Mouse (Mus musculus): ENCODE measurements at regions not wholly inside any gene's neighbourhood (a gene's known extent, or its start where the extent isn't known, plus 50 kb on each side); places are given as distances from the start of the nearest gene placed in this dataset.
"Not testable (repeated sequence)": the region's sequence is repeated elsewhere in the genome, so short reads cannot be mapped to it uniquely, and the experiment has no call there.

DNA sequence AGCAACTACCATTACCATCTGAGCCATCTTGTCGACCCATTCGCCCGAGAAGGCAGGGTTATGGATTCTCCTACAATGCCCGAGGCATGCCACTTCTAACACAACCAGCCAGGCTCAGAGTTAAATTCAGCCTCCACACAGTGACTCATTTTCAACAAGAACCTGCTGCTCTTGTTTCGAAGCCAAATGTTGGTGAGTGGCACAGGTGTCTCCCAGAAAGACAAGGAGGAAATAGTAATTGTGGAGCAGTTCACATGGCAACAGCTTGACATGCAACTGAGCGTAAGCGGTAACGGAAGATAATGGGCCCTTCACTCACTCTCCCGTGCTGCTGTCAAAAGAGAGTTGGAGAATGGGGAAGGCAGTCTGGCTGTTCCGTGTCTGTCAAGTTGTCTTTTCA, 92.9 kb upstream of the Arl4c start:
- Histone ChIP-seq H3K36me3 (ENCODE audit: control insufficient read depth, insufficient read depth, low read length) (no peaks in the 10 kb centered on the region), H3K27me3 (replicated peaks; ENCODE audit: control insufficient read depth, insufficient read depth, low read length) (no peaks in the 10 kb centered on the region), H3K4me1 (ENCODE audit: control insufficient read depth, insufficient read depth, low read length) (no peaks in the 10 kb centered on the region), H3K4me3 (ENCODE audit: insufficient read depth, low read depth, low read length) (no peak overlapping the region), H3K27ac (ENCODE audit: insufficient read depth, low read depth, low read length) (no peak overlapping the region)
- TF ChIP-seq CTCF (conservative IDR thresholded peaks at IDR 0.05; ENCODE audit: insufficient read depth, insufficient read length, low read depth, low read length) (no peak), POLR2A (IDR thresholded peaks at IDR 0.05; ENCODE audit: low read depth, low read length) (no peak)
- WGBS, result 90% methylated on average over 10 of the region's 10 CpGs
- DNase-seq, result no peak

DNA sequence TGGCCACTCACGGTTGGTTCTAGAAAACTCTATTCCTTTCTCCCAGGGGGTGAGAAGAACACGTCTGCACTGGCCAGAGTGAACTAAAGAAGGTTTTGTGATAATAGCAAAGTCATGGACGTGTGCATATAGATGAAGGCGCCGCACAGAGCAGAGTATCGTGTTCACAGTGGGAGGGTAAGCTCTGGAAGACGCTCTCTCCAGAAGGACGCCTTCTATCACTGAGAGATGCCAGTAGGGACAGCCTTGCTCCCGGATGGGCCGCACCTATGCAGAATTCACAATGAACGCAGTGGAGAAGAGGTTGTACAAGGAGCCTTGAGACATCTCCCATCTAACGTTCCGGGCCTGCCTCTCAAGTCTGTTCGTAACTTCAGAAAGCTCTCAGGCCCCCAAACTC, 96.5 kb upstream of the Arl4c start:
- no peak for TF ChIP-seq CTCF (conservative IDR thresholded peaks at IDR 0.05; ENCODE audit: insufficient read depth, insufficient read length, low read depth, low read length)
- no peak for TF ChIP-seq POLR2A (IDR thresholded peaks at IDR 0.05; ENCODE audit: low read depth, low read length)
- H3K27ac ChIP-seq (ENCODE audit: insufficient read depth, low read depth, low read length), result no peak overlapping the region
- 94% methylated on average over 14 of the region's 14 CpGs for WGBS

DNA sequence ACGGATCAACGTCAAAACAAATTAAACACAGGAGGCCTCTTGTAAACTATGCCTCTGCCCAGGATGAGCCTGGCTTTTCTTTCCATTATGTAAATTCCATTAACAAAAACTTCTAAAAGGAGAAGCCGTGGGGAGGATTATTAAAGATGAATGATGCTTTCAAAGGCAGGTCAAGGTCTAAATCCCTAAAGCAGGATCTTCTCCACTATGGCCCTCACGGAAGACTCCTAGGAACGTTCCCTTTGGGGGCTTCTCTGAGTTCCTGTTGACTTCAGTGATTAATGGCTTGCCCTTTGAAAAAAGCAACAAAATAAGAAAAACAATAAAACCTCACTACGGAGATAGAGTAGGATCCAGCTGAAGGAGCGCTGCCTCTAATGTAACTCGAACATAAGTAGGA, 96.9 kb upstream of the Arl4c start:
- no peak overlapping the region for H3K27ac ChIP-seq (ENCODE audit: insufficient read depth, low read depth, low read length)
- no peak for DNase-seq
- H3K36me3 ChIP-seq (ENCODE audit: control insufficient read depth, insufficient read depth, low read length), result no peaks in the 10 kb centered on the region
- no peaks in the 10 kb centered on the region for H3K27me3 ChIP-seq (replicated peaks; ENCODE audit: control insufficient read depth, insufficient read depth, low read length)
- peaks cover 6% of the 10 kb centered on the region; the same call in 1 of the 2 replicates for H3K4me1 ChIP-seq (ENCODE audit: control insufficient read depth, insufficient read depth, low read length)
- TF ChIP-seq CTCF (conservative IDR thresholded peaks at IDR 0.05; ENCODE audit: insufficient read depth, insufficient read length, low read depth, low read length), result no peak
- 76% methylated on average over 8 of the region's 8 CpGs for WGBS
- H3K4me3 ChIP-seq (ENCODE audit: insufficient read depth, low read depth, low read length), result no peak overlapping the region

More for the DNA sequence above, 96.5 kb upstream of the Arl4c start:
- Histone ChIP-seq H3K4me3 (ENCODE audit: insufficient read depth, low read depth, low read length) (no peak overlapping the region), H3K36me3 (ENCODE audit: control insufficient read depth, insufficient read depth, low read length) (no peaks in the 10 kb centered on the region), H3K4me1 (ENCODE audit: control insufficient read depth, insufficient read depth, low read length) (peaks cover 6% of the 10 kb centered on the region; the same call in 1 of the 2 replicates), H3K27me3 (replicated peaks; ENCODE audit: control insufficient read depth, insufficient read depth, low read length) (no peaks in the 10 kb centered on the region)
- DNase-seq, result no peak

DNA sequence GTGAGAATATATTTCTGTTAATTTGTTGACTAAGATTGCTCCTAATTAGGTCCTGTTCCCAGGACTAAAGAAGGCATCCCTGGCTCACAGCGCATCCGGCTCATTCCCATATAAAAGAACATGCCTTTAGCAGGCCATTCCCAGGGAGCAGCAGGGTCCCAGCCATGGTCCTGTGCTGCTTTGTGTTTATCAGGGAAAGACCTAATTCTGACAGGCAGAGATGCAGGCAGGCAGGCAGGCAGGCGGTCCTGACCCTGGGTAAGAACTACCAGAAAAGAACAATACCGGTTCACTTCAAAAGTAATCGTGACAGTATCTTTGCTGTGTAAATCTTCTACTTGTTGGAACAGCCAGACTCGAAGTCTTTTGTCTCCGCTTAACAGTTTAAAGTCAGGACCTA, 97.3 kb upstream of the Arl4c start:
- no peak for TF ChIP-seq CTCF (conservative IDR thresholded peaks at IDR 0.05; ENCODE audit: insufficient read depth, insufficient read length, low read depth, low read length)
- TF ChIP-seq POLR2A (IDR thresholded peaks at IDR 0.05; ENCODE audit: low read depth, low read length), result no peak
- 84% methylated on average over 7 of the region's 7 CpGs for WGBS

DNA sequence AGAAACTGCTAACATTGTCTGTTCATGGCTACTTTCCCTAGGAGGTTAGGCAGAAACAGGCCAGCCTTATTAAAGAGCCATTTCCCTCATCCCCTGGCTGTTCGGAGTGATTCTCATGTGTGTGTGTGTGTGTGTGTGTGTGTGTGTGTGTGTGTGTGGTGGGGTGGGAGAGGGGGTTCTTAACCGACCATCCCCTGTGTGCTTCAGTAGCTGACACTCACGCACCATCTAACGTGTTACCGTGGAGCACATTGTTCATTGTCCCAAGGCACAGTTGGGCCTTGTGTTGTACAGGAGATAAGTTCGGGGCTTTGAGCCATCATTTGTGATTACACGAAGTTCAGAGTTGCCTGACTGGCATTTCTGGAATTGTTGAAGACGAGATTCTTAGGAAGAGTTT, 97.8 kb upstream of the Arl4c start:
- DNase-seq, result no peak
- Histone ChIP-seq H3K36me3 (ENCODE audit: control insufficient read depth, insufficient read depth, low read length) (no peaks in the 10 kb centered on the region), H3K27ac (ENCODE audit: insufficient read depth, low read depth, low read length) (no peak overlapping the region), H3K27me3 (replicated peaks; ENCODE audit: control insufficient read depth, insufficient read depth, low read length) (no peaks in the 10 kb centered on the region), H3K4me3 (ENCODE audit: insufficient read depth, low read depth, low read length) (no peak overlapping the region), H3K4me1 (ENCODE audit: control insufficient read depth, insufficient read depth, low read length) (peaks cover 6% of the 10 kb centered on the region; the same call in 1 of the 2 replicates)
- TF ChIP-seq POLR2A (IDR thresholded peaks at IDR 0.05; ENCODE audit: low read depth, low read length), result no peak
- no peak for TF ChIP-seq CTCF (conservative IDR thresholded peaks at IDR 0.05; ENCODE audit: insufficient read depth, insufficient read length, low read depth, low read length)
- 78% methylated on average over 8 of the region's 8 CpGs for WGBS

More for the DNA sequence above, 97.3 kb upstream of the Arl4c start:
- H3K36me3 ChIP-seq (ENCODE audit: control insufficient read depth, insufficient read depth, low read length), result no peaks in the 10 kb centered on the region
- no peak overlapping the region for H3K4me3 ChIP-seq (ENCODE audit: insufficient read depth, low read depth, low read length)
- peaks cover 6% of the 10 kb centered on the region; the same call in 1 of the 2 replicates for H3K4me1 ChIP-seq (ENCODE audit: control insufficient read depth, insufficient read depth, low read length)
- no peak overlapping the region for H3K27ac ChIP-seq (ENCODE audit: insufficient read depth, low read depth, low read length)
- DNase-seq, result no peak
- no peaks in the 10 kb centered on the region for H3K27me3 ChIP-seq (replicated peaks; ENCODE audit: control insufficient read depth, insufficient read depth, low read length)

DNA sequence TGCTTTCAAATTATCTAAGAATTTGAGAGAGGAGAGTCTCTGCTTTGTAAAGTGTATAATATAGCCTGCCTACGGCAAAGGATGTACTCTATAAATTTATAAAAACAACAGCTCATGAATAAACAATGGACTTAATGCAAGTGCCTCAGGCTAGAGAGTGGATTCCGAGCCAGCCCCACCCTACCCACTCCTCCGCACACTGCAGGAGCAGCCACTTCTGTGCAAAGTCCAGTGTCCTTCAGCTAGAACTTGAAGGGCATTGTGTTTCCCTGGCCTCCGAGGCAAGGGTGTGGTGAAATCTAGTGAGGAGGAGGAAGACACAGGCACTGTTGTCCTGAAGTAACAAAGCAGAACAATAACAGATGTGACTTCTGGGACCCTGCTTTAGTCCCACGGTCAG, 98.4 kb upstream of the Arl4c start:
- peak; percentile 56 for DNase-seq
- Histone ChIP-seq H3K36me3 (ENCODE audit: control insufficient read depth, insufficient read depth, low read length) (no peaks in the 10 kb centered on the region), H3K27me3 (replicated peaks; ENCODE audit: control insufficient read depth, insufficient read depth, low read length) (no peaks in the 10 kb centered on the region), H3K4me1 (ENCODE audit: control insufficient read depth, insufficient read depth, low read length) (peaks cover 6% of the 10 kb centered on the region; the same call in 1 of the 2 replicates), H3K27ac (ENCODE audit: insufficient read depth, low read depth, low read length) (peak overlapping the region; percentile 53), H3K4me3 (ENCODE audit: insufficient read depth, low read depth, low read length) (no peak overlapping the region)
- WGBS, result 46% methylated on average over 5 of the region's 5 CpGs
- TF ChIP-seq CTCF (conservative IDR thresholded peaks at IDR 0.05; ENCODE audit: insufficient read depth, insufficient read length, low read depth, low read length), result no peak
- TF ChIP-seq POLR2A (IDR thresholded peaks at IDR 0.05; ENCODE audit: low read depth, low read length), result no peak

DNA sequence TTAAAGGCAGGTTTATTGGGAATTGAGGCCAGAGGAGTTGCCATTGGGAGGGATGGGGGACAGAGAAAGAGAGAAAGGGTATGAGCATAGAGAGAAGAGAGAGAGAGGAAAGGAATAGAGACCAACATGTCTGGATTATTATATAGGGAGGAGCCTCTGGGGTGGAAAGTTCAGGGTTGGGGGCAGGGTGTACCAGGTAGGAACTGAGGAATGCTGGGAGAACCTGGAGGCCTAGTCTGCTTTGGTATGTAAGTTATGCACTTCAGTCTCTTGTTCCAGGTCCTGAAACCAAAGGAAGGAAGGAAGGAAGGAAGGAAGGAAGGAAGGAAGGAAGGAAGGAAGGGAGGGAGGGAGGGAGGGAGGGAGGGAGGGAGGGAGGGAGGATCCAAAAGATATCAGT, 99.1 kb upstream of the Arl4c start:
- H3K36me3 ChIP-seq (ENCODE audit: control insufficient read depth, insufficient read depth, low read length); H3K27me3 ChIP-seq (replicated peaks; ENCODE audit: control insufficient read depth, insufficient read depth, low read length): not testable (repeated sequence)

DNA sequence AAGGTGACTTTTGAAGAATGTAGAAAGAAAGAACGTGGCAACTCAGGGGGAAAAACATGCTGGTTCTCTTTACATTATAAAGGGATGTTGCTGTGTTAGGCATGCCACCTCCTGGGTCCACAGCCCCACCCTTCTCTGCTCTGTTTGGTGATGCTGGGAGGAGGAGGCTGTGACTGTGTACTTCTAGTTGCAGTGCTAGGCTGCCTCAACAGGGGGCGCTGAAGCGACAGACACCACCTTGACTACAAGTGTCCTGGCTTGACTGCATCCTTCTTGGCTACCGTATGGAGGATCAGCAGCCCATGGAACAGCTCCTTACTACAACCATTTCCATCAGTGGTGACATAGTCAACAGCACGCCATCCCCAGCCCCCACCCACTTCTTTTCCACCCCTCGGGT, 104.9 kb upstream of the Arl4c start:
- Histone ChIP-seq H3K27ac (ENCODE audit: insufficient read depth, low read depth, low read length) (no peak overlapping the region), H3K4me3 (ENCODE audit: insufficient read depth, low read depth, low read length) (no peak overlapping the region), H3K36me3 (ENCODE audit: control insufficient read depth, insufficient read depth, low read length) (no peaks in the 10 kb centered on the region), H3K4me1 (ENCODE audit: control insufficient read depth, insufficient read depth, low read length) (no peaks in the 10 kb centered on the region), H3K27me3 (replicated peaks; ENCODE audit: control insufficient read depth, insufficient read depth, low read length) (no peaks in the 10 kb centered on the region)
- TF ChIP-seq CTCF (conservative IDR thresholded peaks at IDR 0.05; ENCODE audit: insufficient read depth, insufficient read length, low read depth, low read length) (peak; percentile 65), POLR2A (IDR thresholded peaks at IDR 0.05; ENCODE audit: low read depth, low read length) (no peak)
- DNase-seq, result peak; percentile 12
- 55% methylated on average over 6 of the region's 6 CpGs for WGBS

More for the DNA sequence above, 99.1 kb upstream of the Arl4c start:
- not testable (repeated sequence) for H3K4me3 ChIP-seq (ENCODE audit: insufficient read depth, low read depth, low read length); H3K4me1 ChIP-seq (ENCODE audit: control insufficient read depth, insufficient read depth, low read length); DNase-seq
- peak overlapping the region; percentile 53; the same call in 1 of the 2 replicates for H3K27ac ChIP-seq (ENCODE audit: insufficient read depth, low read depth, low read length)

Measured in kidney, adult 2 months (tissue).